17 mouse cellular contexts compared by ENCODE assay signal in genomic region chr9:60056131-60056530, GRCm38 (mm10).
"Had no signal": no experiment of that assay in that cellular context is flagged by ENCODE, and none has a peak within 500 bp of the region (broad histone marks: within the 10 kb centered on the region; RNA-seq: fewer than 3 reads in every experiment).

No protein-coding gene starts in this region.

- H3K27ac ChIP-seq: heart, embryonic 13.5 days; heart, embryonic 15.5 days; hindbrain, embryonic 13.5 days; intestine, embryonic 15.5 days; left cerebral cortex, adult 2 months; limb, embryonic 13.5 days; limb, embryonic 15.5 days; liver, embryonic 12.5 days; liver, embryonic 14.5 days had no signal

- H3K36me3 ChIP-seq: heart, embryonic 15.5 days; hindbrain, embryonic 13.5 days; intestine, embryonic 15.5 days; liver, embryonic 12.5 days had no signal

- DNase-seq: forebrain, postnatal 0 days; gastrocnemius, postnatal 14 days; gastrocnemius, postnatal 36 days; heart, postnatal 14 days; kidney, adult 18-20 months; kidney, adult 8-10 months; kidney, postnatal 10 days; kidney, postnatal 4 days had no signal

- H3K27me3 ChIP-seq: heart, embryonic 13.5 days; heart, embryonic 15.5 days; hindbrain, embryonic 13.5 days; intestine, embryonic 15.5 days; limb, embryonic 13.5 days; limb, embryonic 15.5 days; liver, embryonic 12.5 days had no signal

- H3K4me3 ChIP-seq: heart, embryonic 13.5 days; heart, embryonic 15.5 days; hindbrain, embryonic 13.5 days; intestine, embryonic 15.5 days; left cerebral cortex, adult 2 months; limb, embryonic 13.5 days; limb, embryonic 15.5 days; liver, embryonic 12.5 days had no signal

- H3K4me1 ChIP-seq: heart, embryonic 13.5 days; heart, embryonic 15.5 days; hindbrain, embryonic 13.5 days; limb, embryonic 13.5 days; limb, embryonic 15.5 days; liver, embryonic 12.5 days had no signal

- H3K9me3 ChIP-seq: heart, embryonic 15.5 days; hindbrain, embryonic 13.5 days; intestine, embryonic 15.5 days; limb, embryonic 15.5 days; liver, embryonic 12.5 days had no signal
